9 mouse cellular contexts compared by ENCODE assay signal in the genomic region with DNA sequence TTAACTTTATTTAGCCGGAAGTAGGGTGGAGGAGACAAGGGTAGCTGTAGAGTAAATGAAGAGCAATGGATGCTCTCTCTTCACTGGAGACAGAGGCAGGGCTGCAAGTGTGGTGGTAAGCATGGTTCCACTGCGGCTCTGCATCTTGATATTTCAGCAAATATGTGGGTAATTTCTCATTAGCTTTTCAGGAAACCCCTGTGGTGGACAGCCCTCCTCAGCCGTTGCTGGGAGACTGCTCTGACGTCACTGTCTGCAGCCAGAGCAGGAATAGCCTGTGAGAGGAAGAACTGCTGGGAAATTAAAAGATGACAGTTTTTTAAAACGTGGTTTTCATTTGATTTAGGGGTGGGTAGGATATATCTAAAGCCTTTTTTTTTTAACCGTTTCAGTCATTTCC. TPM values are rescaled to one million over a fixed set of nuclear protein-coding genes. Genes with fewer than 3 reads are reported as not detected.
DNase-seq lines count a peak whose midpoint lies in the region; ATAC-seq and TF ChIP-seq lines count a peak whose summit lies in the region.
"Had no signal": no experiment of that assay in that cellular context is flagged by ENCODE, and none has a peak within 500 bp of the region (broad histone marks: within the 10 kb centered on the region; RNA-seq: fewer than 3 reads in every experiment).

No protein-coding gene starts in this region.

- H3K36me3 ChIP-seq in embryonic facial prominence, embryonic 14.5 days (ENCODE audit: control insufficient read depth, insufficient read depth, low read length) = 0 out of 2 replicates have a peak, but pooled peaks cover 6% of the 10 kb centered on the region
- no peaks in the 10 kb centered on the region for H3K36me3 ChIP-seq in heart, embryonic 13.5 days
- H3K36me3 ChIP-seq in kidney, embryonic 14.5 days (ENCODE audit: control insufficient read depth, insufficient read depth, low read length) = no peaks in the 10 kb centered on the region
- H3K36me3 ChIP-seq in limb, embryonic 13.5 days = no peaks in the 10 kb centered on the region
- no peaks in the 10 kb centered on the region; the same call in 1 of the 2 replicates for H3K36me3 ChIP-seq in midbrain, postnatal 0 days (ENCODE audit: insufficient read depth, low read length)

- no peaks in the 10 kb centered on the region for H3K9me3 ChIP-seq in embryonic facial prominence, embryonic 14.5 days (ENCODE audit: control insufficient read depth, low read length)
- H3K9me3 ChIP-seq in heart, embryonic 13.5 days = no peaks in the 10 kb centered on the region
- no peaks in the 10 kb centered on the region for H3K9me3 ChIP-seq in kidney, embryonic 14.5 days (ENCODE audit: control insufficient read depth, low read length)
- H3K9me3 ChIP-seq in limb, embryonic 13.5 days = no peaks in the 10 kb centered on the region
- no peaks in the 10 kb centered on the region for H3K9me3 ChIP-seq in midbrain, postnatal 0 days (ENCODE audit: low read length)

- H3K4me1 ChIP-seq in embryonic facial prominence, embryonic 14.5 days (ENCODE audit: control insufficient read depth, insufficient read depth, low read length) = peaks cover 20% of the 10 kb centered on the region; the same call in 1 of the 2 replicates
- H3K4me1 ChIP-seq in heart, embryonic 13.5 days = peaks cover 55% of the 10 kb centered on the region
- H3K4me1 ChIP-seq in kidney, embryonic 14.5 days (ENCODE audit: control insufficient read depth, insufficient read depth, low read length) = peaks cover 27% of the 10 kb centered on the region
- H3K4me1 ChIP-seq in limb, embryonic 13.5 days = peaks cover 42% of the 10 kb centered on the region
- peaks cover 13% of the 10 kb centered on the region for H3K4me1 ChIP-seq in midbrain, postnatal 0 days (ENCODE audit: insufficient read depth, low read length)

- H3K27me3 ChIP-seq in embryonic facial prominence, embryonic 14.5 days (replicated peaks; ENCODE audit: control insufficient read depth, insufficient read depth, low read length) = no peaks in the 10 kb centered on the region
- no peaks in the 10 kb centered on the region for H3K27me3 ChIP-seq in heart, embryonic 13.5 days (replicated peaks)
- no peaks in the 10 kb centered on the region for H3K27me3 ChIP-seq in kidney, embryonic 14.5 days (ENCODE audit: control insufficient read depth, insufficient read depth, low read length)
- no peaks in the 10 kb centered on the region for H3K27me3 ChIP-seq in limb, embryonic 13.5 days
- no peaks in the 10 kb centered on the region for H3K27me3 ChIP-seq in midbrain, postnatal 0 days (ENCODE audit: insufficient read depth, low read length)

- no peak overlapping the region; the same call in 1 of the 2 replicates for H3K27ac ChIP-seq in embryonic facial prominence, embryonic 14.5 days (replicated peaks; ENCODE audit: low read depth, low read length)
- H3K27ac ChIP-seq in heart, embryonic 13.5 days (replicated peaks) = no peak overlapping the region
- H3K27ac ChIP-seq in kidney, embryonic 14.5 days (ENCODE audit: low read depth, low read length) = no peak overlapping the region; the same call in 1 of the 2 replicates
- H3K27ac ChIP-seq in limb, embryonic 13.5 days = 0 out of 2 replicates have a peak overlapping the region, but pooled peaks have one; percentile 22
- no peak overlapping the region for H3K27ac ChIP-seq in midbrain, postnatal 0 days (ENCODE audit: low read depth, low read length)

- H3K4me3 ChIP-seq in embryonic facial prominence, embryonic 14.5 days (ENCODE audit: low read depth, low read length) = no peak overlapping the region
- no peak overlapping the region for H3K4me3 ChIP-seq in heart, embryonic 13.5 days
- no peak overlapping the region for H3K4me3 ChIP-seq in kidney, embryonic 14.5 days (ENCODE audit: low read length)
- H3K4me3 ChIP-seq in limb, embryonic 13.5 days = no peak overlapping the region
- H3K4me3 ChIP-seq in midbrain, postnatal 0 days (ENCODE audit: low read depth, low read length) = peak overlapping the region; percentile 29; the same call in 1 of the 2 replicates

- peak; percentile 75; the same call in 1 of the 2 replicates for ATAC-seq in embryonic facial prominence, embryonic 14.5 days (ENCODE audit: low read depth)
- no peak for ATAC-seq in heart, embryonic 13.5 days (ENCODE audit: extremely low read depth, insufficient number of reproducible peaks, low FRiP score, low TSS enrichment)
- ATAC-seq in kidney, embryonic 14.5 days (ENCODE audit: low FRiP score, low TSS enrichment) = peak; percentile 75; the same call in 1 of the 2 replicates
- ATAC-seq in limb, embryonic 13.5 days (ENCODE audit: low FRiP score, low read depth) = peak; percentile 48; the same call in 1 of the 2 replicates
- no peak for ATAC-seq in midbrain, postnatal 0 days (ENCODE audit: low FRiP score)

- 13% methylated on average over 6 of the region's 6 CpGs for WGBS in embryonic facial prominence, embryonic 14.5 days
- WGBS in heart, embryonic 13.5 days = 16% methylated on average over 6 of the region's 6 CpGs
- WGBS in kidney, embryonic 14.5 days = 25% methylated on average over 6 of the region's 6 CpGs
- 7% methylated on average over 6 of the region's 6 CpGs for WGBS in limb, embryonic 13.5 days
- 19% methylated on average over 6 of the region's 6 CpGs for WGBS in midbrain, postnatal 0 days

- no peak overlapping the region for H3K4me2 ChIP-seq in embryonic facial prominence, embryonic 14.5 days (ENCODE audit: low read depth, low read length)
- peak overlapping the region; percentile 49 for H3K4me2 ChIP-seq in heart, embryonic 13.5 days
- 0 out of 2 replicates have a peak overlapping the region, but pooled peaks have one; percentile 16 for H3K4me2 ChIP-seq in kidney, embryonic 14.5 days (replicated peaks; ENCODE audit: low read depth, low read length)
- peak overlapping the region; percentile 38 for H3K4me2 ChIP-seq in limb, embryonic 13.5 days (replicated peaks)
- H3K4me2 ChIP-seq in midbrain, postnatal 0 days (ENCODE audit: low read depth, low read length, poor library complexity, severe bottlenecking) = peak overlapping the region; percentile 52

- peak; percentile 51 for DNase-seq in ovary, adult 18-20 months (ENCODE audit: low spot score)
- DNase-seq in ovary, postnatal 10 days (ENCODE audit: low spot score) = no peak
- peak; percentile 84 for DNase-seq in embryonic facial prominence, embryonic 14.5 days (ENCODE audit: low spot score)
- DNase-seq in midbrain, postnatal 0 days (ENCODE audit: low spot score) = peak; percentile 79
- DNase-seq in thymus, postnatal 10 days (ENCODE audit: low spot score in 2 of 2) = no peak

- no peak overlapping the region for H3K9ac ChIP-seq in embryonic facial prominence, embryonic 14.5 days (ENCODE audit: low read depth, low read length)
- H3K9ac ChIP-seq in heart, embryonic 13.5 days = no peak overlapping the region
- H3K9ac ChIP-seq in kidney, embryonic 14.5 days (ENCODE audit: low read depth, low read length) = no peak overlapping the region
- H3K9ac ChIP-seq in limb, embryonic 13.5 days = no peak overlapping the region
- no peak overlapping the region; the same call in 1 of the 2 replicates for H3K9ac ChIP-seq in midbrain, postnatal 0 days (replicated peaks; ENCODE audit: low read length, poor library complexity, severe bottlenecking)

- no peak for TF ChIP-seq CTCF in midbrain, postnatal 0 days (IDR thresholded peaks at IDR 0.05)

RNA-seq across cellular contexts. Expression of a gene that starts 41.9 kb away (rescaled TPM):
- polyA plus RNA-seq in embryonic facial prominence, embryonic 14.5 days (2014; fragmentation: Nextera tagmentation; extraction: Ambion mirVana) = 27.8 and 29.8 TPM in 2 replicates
- polyA plus RNA-seq in heart, embryonic 13.5 days (2015; fragmentation: Nextera tagmentation; extraction: Ambion mirVana) = 29.1 and 30.4 TPM in 2 replicates
- polyA plus RNA-seq in kidney, embryonic 14.5 days (2014; fragmentation: Nextera tagmentation; extraction: Ambion mirVana) = 36.6 and 37.9 TPM in 2 replicates
- 43.3 and 54.5 TPM in 2 replicates for polyA plus RNA-seq in limb, embryonic 13.5 days (2015; fragmentation: Nextera tagmentation; extraction: Ambion mirVana)
- total RNA-seq in midbrain, postnatal 0 days (2014; rRNA removed) = 52.0 and 53.2 TPM in 2 replicates
- polyA plus RNA-seq in midbrain, postnatal 0 days (2015; fragmentation: Nextera tagmentation; extraction: Ambion mirVana) = 38.0 and 40.0 TPM in 2 replicates

RNA-seq across cellular contexts. Expression of a gene that starts 51.8 kb away (rescaled TPM):
- polyA plus RNA-seq in embryonic facial prominence, embryonic 14.5 days (2014; fragmentation: Nextera tagmentation; extraction: Ambion mirVana) = not detected in 2 replicates
- not detected in 2 replicates for polyA plus RNA-seq in heart, embryonic 13.5 days (2015; fragmentation: Nextera tagmentation; extraction: Ambion mirVana)
- 0.10 and 0.22 TPM in 2 replicates for polyA plus RNA-seq in kidney, embryonic 14.5 days (2014; fragmentation: Nextera tagmentation; extraction: Ambion mirVana)
- polyA plus RNA-seq in limb, embryonic 13.5 days (2015; fragmentation: Nextera tagmentation; extraction: Ambion mirVana) = not detected in 2 replicates
- not detected in 2 replicates for total RNA-seq in midbrain, postnatal 0 days (2014; rRNA removed)
- not detected in 2 replicates for polyA plus RNA-seq in midbrain, postnatal 0 days (2015; fragmentation: Nextera tagmentation; extraction: Ambion mirVana)
- polyA plus RNA-seq: gonadal fat pad, adult 2 months had no signal

Comparison
In these comparisons a context has a peak if more than half of its experiments do, and no peak if none do; other contexts are left out.
1. DNase-seq: peak in ovary, adult 18-20 months (single experiment), embryonic facial prominence, embryonic 14.5 days (single experiment) and midbrain, postnatal 0 days (single experiment); none in ovary, postnatal 10 days (single experiment) and thymus, postnatal 10 days (0 of 2).
2. ATAC-seq: peak in embryonic facial prominence, embryonic 14.5 days (single experiment), kidney, embryonic 14.5 days (single experiment) and limb, embryonic 13.5 days (single experiment); none in heart, embryonic 13.5 days (single experiment) and midbrain, postnatal 0 days (single experiment).